Mouse (Mus musculus) kidney, postnatal 10 days (tissue): Measurements from ENCODE around the gene Gm10717.
"Not testable (repeated sequence)": the region's sequence is repeated elsewhere in the genome, so short reads cannot be mapped to it uniquely, and the experiment has no call there.

Source experiments
- DNase-seq: peaks from one replicate; pipeline ENCODE4 v3.0.0; 2021; ENCODE audit warnings: mixed read lengths

The Gm10717 gene

DNA sequence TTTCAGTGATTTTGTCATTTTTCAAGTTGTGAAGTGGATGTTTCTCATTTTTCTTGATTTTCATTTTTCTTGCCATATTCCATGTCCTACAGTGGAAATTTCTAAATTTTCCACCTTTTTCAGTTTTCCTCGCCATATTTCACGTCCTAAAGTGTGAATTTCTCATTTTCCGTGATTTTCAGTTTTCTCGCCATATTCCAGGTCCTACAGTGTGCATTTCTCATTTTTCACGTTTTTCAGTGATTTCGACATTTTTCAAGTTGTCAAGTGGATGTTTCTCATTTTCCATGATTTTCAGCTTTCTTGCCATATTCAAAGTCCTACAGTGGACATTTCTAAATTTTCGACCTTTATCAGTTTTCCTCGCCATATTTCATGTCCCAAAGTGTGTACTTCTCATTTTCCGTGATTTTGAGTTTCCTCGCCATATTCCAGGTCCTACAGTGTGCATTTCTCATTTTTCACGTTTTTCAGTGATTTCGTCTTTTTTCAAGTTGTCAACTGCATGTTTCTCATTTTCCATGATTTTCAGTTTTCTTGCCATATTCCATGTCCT lies at the start of gene Gm10717:
Gm10717 (plus strand) TSS at position 506 of the 556 bp plus-strand sequence.
- not testable (repeated sequence) for DNase-seq

DNA sequence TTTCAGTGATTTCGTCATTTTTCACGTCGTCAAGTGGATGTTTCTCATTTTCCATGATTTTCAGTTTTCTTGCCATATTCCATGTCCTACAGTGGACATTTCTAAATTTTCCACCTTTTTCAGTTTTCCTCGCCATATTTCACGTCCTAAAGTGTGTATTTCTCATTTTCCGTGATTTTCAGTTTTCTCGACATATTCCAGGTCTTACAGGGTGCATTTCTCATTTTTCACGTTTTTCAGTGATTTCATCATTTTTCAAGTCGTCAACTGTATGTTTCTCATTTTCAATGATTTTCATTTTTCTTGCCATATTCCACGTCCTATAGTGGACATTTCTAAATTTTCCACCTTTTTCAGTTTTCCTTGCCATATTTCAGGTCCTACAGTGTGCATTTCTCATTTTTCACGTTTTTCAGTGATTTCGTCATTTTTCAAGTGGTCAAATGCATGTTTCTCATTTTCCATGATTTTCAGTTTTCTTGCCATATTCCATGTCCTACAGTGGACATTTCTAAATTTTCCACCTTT lies 24.7 kb upstream of the Gm10717 start, which contains the start of gene Gm10722:
Gm10722 (plus strand) TSS at position 478 of the 528 bp plus-strand sequence.
- not testable (repeated sequence) for DNase-seq

DNA sequence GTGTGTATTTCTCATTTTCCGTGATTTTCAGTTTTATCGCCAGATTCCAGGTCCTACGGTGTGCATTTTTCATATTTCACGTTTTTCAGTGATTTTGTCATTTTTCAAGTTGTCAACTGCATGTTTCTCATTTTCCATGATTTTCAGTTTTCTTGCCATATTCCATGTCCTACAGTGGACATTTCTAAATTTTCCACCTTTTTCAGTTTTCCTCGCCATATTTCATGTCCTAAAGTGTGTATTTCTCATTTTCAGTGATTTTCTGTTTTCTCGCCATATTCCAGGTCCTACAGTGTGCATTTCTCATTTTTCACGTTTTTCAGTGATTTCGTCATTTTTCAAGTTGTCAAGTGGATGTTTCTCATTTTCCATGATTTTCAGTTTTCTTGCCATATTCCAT lies 24.2 kb upstream of the Gm10717 start:
- DNase-seq: not testable (repeated sequence)

GRCm38 (mm10) chr9:3001948-3002659 lies 23.1 kb upstream of the Gm10717 start:
- peak; percentile 97 for DNase-seq

GRCm38 (mm10) chr9:3002794-3003396 lies 22.3 kb upstream of the Gm10717 start, which contains the start of gene Gm11168:
TSS of gene Gm11168 (plus strand) at chr9:3003346.
- not testable (repeated sequence) for DNase-seq

GRCm38 (mm10) chr9:3006179-3006578 lies 19.0 kb upstream of the Gm10717 start:
- DNase-seq: not testable (repeated sequence)

DNA sequence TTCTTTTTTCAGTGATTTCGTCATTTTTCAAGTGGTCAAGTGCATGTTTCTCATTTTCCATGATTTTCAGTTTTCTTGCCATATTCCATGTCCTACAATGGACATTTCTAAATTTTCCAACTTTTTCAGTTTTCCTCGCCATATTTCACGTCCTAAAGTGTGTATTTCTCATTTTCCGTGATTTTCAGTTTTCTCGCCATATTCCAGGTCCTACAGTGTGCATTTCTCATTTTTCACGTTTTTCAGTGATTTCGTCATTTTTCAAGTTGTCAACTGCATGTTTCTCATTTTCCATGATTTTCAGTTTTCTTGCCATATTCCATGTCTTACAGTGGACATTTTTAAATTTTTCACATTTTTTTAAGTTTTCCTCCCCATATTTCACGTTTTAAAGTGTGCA lies 18.6 kb upstream of the Gm10717 start:
- not testable (repeated sequence) for DNase-seq

- not testable (repeated sequence) for DNase-seq
Measured at GRCm38 (mm10) chr9:3007272-3007671, 17.9 kb upstream of the Gm10717 start.

DNA sequence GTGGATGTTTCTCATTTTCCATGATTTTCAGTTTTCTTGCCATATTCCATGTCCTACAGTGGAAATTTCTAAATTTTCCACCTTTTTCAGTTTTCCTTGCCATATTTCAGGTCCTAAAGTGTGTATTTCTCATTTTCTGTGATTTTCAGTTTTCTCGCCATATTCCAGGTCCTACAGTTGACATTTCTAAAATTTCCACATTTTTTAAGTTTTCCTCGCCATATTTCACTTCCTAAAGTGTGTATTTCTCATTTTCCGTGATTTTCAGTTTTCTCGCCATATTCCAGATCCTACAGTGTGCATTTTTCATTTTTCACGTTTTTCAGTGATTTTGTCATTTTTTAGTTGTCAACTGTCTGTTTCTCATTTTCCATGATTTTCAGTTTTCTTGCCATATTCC lies 15.9 kb upstream of the Gm10717 start:
- DNase-seq: not testable (repeated sequence)

- not testable (repeated sequence) for DNase-seq
Measured at GRCm38 (mm10) chr9:3012054-3012621, 13.1 kb upstream of the Gm10717 start.

DNA sequence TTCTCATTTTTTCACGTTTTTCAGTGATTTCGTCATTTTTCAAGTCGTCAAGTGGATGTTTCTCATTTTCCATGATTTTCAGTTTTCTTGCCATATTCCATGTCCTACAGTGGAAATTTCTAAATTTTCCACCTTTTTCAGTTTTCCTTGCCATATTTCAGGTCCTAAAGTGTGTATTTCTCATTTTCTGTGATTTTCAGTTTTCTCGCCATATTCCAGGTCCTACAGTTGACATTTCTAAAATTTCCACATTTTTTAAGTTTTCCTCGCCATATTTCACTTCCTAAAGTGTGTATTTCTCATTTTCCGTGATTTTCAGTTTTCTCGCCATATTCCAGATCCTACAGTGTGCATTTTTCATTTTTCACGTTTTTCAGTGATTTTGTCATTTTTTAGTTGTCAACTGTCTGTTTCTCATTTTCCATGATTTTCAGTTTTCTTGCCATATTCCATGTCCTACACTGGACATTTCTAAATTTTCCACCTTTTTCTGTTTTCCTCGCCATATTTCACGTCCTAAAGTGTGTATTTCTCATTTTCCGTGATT lies 12.4 kb upstream of the Gm10717 start, which contains the start of gene Gm10721:
Gm10721 (plus strand) TSS at position 408 of the 547 bp plus-strand sequence.
- DNase-seq: not testable (repeated sequence)

- not testable (repeated sequence) for DNase-seq
Measured at GRCm38 (mm10) chr9:3015354-3015753, 9.9 kb upstream of the Gm10717 start, which contains the start of gene Gm10720. TSS of gene Gm10720 (plus strand) at chr9:3015654.

DNA sequence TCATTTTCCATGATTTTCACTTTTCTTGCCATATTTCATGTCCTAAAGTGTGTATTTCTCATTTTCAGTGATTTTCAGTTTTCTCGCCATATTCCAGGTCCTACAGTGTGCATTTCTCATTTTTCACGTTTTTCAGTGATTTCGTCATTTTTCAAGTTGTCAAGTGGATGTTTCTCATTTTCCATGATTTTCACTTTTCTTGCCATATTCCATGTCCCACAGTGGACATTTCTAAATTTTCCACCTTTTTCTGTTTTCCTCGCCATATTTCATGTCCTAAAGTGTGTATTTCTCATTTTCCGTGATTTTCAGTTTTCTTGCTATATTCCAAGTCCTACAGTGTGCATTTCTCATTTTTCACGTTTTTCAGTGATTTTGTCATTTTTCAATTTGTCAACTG lies 9.3 kb upstream of the Gm10717 start:
- DNase-seq: not testable (repeated sequence)

- not testable (repeated sequence) for DNase-seq
Measured at GRCm38 (mm10) chr9:3017108-3017507, 8.1 kb upstream of the Gm10717 start, which contains the start of gene Gm10719. TSS of gene Gm10719 (plus strand) at chr9:3017408.

DNA sequence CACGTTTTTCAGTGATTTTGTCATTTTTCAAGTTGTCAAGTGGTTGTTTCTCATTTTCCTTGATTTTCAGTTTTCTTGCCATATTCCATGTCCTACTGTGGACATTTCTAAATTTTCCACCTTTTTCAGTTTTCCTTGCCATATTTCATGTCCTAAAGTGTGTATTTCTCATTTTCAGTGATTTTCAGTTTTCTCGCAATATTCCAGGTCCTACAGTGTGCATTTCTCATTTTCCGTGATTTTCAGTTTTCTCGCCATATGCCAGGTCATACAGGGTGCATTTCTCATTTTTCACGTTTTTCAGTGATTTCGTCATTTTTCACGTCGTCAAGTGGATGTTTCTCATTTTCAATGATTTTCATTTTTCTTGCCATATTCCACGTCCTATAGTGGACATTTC lies 6.3 kb upstream of the Gm10717 start:
- peak; percentile 99 for DNase-seq

- peak; percentile 61 for DNase-seq
Measured at GRCm38 (mm10) chr9:3019835-3020727, 5.1 kb upstream of the Gm10717 start.

GRCm38 (mm10) chr9:3022316-3023008 lies 2.8 kb upstream of the Gm10717 start:
- not testable (repeated sequence) for DNase-seq

DNA sequence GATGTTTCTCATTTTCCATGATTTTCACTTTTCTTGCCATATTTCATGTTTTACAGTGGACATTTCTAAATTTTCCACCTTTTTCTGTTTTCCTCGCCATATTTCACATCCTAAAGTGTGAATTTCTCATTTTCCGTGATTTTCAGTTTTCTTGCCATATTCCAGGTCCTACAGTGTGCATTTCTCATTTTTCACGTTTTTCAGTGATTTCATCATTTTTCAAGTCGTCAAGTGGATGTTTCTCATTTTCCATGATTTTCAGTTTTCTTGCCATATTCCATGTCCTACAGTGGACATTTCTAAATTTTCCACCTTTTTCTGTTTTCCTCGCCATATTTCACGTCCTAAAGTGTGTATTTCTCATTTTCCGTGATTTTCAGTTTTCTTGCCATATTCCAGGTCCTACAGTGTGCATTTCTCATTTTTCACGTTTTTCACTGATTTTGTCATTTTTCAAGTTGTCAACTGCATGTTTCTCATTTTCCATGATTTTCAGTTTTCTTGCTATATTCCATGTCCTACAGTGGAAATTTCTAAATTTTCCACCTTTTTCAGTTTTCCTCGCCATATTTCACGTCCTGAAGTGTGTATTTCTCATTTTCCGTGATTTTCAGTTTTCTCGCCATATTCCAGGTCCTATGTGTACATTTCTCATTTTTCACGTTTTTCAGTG lies 1.8 kb upstream of the Gm10717 start, which contains the start of gene Gm10718:
Gm10718 (plus strand) TSS at position 236 of the 673 bp plus-strand sequence.
- DNase-seq: not testable (repeated sequence)

GRCm38 (mm10) chr9:3023985-3024648 lies 1.1 kb upstream of the Gm10717 start:
- DNase-seq: not testable (repeated sequence)
